Comparison of ENCODE assay signal across 8 mouse cellular contexts in genomic region chr19:47438445-47438844, GRCm38 (mm10). TPM values are rescaled to one million over a fixed set of nuclear protein-coding genes. Genes with fewer than 3 reads are reported as not detected.
A peak's percentile ranks its signal among the peaks of the same experiment; 100 is the strongest.
DNase-seq lines count a peak whose midpoint lies in the region; ATAC-seq and TF ChIP-seq lines count a peak whose summit lies in the region.

No protein-coding gene starts in this region.

- H3K36me3 ChIP-seq in embryonic facial prominence, embryonic 14.5 days (ENCODE audit: control insufficient read depth, insufficient read depth, low read length), result 0 out of 2 replicates have a peak, but pooled peaks cover 7% of the 10 kb centered on the region
- peaks cover 6% of the 10 kb centered on the region; the same call in 1 of the 2 replicates for H3K36me3 ChIP-seq in heart, embryonic 12.5 days
- no peaks in the 10 kb centered on the region for H3K36me3 ChIP-seq in lung, postnatal 0 days (ENCODE audit: insufficient read depth, low read length)

- no peak overlapping the region for H3K4me2 ChIP-seq in embryonic facial prominence, embryonic 14.5 days (ENCODE audit: low read depth, low read length)
- 0 out of 2 replicates have a peak overlapping the region, but pooled peaks have one; percentile 9 for H3K4me2 ChIP-seq in heart, embryonic 12.5 days
- no peak overlapping the region for H3K4me2 ChIP-seq in lung, postnatal 0 days (replicated peaks; ENCODE audit: low read depth, low read length)

- H3K9ac ChIP-seq in embryonic facial prominence, embryonic 14.5 days (ENCODE audit: low read depth, low read length), result no peak overlapping the region
- no peak overlapping the region for H3K9ac ChIP-seq in heart, embryonic 12.5 days
- H3K9ac ChIP-seq in lung, postnatal 0 days (replicated peaks; ENCODE audit: low read depth), result no peak overlapping the region

- H3K27ac ChIP-seq in embryonic facial prominence, embryonic 14.5 days (replicated peaks; ENCODE audit: low read depth, low read length), result peak overlapping the region; percentile 44
- H3K27ac ChIP-seq in heart, embryonic 12.5 days (ENCODE audit: poor library complexity, severe bottlenecking), result peak overlapping the region; percentile 67
- H3K27ac ChIP-seq in lung, postnatal 0 days (ENCODE audit: low read length), result no peak overlapping the region

- TF ChIP-seq CTCF in lung, postnatal 0 days (IDR thresholded peaks at IDR 0.05), result no peak

- intact Hi-C loops in left cerebral cortex, postnatal 4 days (cut with DNase I), result no loop called here
- intact Hi-C loops in left cerebral cortex, postnatal 36 days (cut with DNase I), result no loop called here

- H3K27me3 ChIP-seq in embryonic facial prominence, embryonic 14.5 days (replicated peaks; ENCODE audit: control insufficient read depth, insufficient read depth, low read length), result no peaks in the 10 kb centered on the region
- no peaks in the 10 kb centered on the region for H3K27me3 ChIP-seq in heart, embryonic 12.5 days (replicated peaks)
- no peaks in the 10 kb centered on the region for H3K27me3 ChIP-seq in lung, postnatal 0 days (replicated peaks; ENCODE audit: insufficient read depth, low read length)

- TF ChIP-seq EP300 in lung, postnatal 0 days (IDR thresholded peaks at IDR 0.05), result no peak

- H3K4me3 ChIP-seq in embryonic facial prominence, embryonic 14.5 days (ENCODE audit: low read depth, low read length), result no peak overlapping the region
- H3K4me3 ChIP-seq in heart, embryonic 12.5 days, result no peak overlapping the region
- no peak overlapping the region for H3K4me3 ChIP-seq in lung, postnatal 0 days (ENCODE audit: low read depth, low read length)

- DNase-seq in left cerebral cortex, postnatal 4 days, result peak; percentile 86
- no peak for DNase-seq in left cerebral cortex, postnatal 36 days (ENCODE audit: low spot score in 2 of 2)
- DNase-seq in embryonic facial prominence, embryonic 14.5 days (ENCODE audit: low spot score), result peak; percentile 94
- peak; percentile 69 for DNase-seq in lung, postnatal 0 days (ENCODE audit: low spot score)
- DNase-seq in frontal cortex, postnatal 25 days (ENCODE audit: low spot score in 2 of 2), result no peak
- no peak for DNase-seq in layer of hippocampus, adult 8-10 months (ENCODE audit: low spot score in 2 of 2)

- no peaks in the 10 kb centered on the region for H3K9me3 ChIP-seq in embryonic facial prominence, embryonic 14.5 days (ENCODE audit: control insufficient read depth, low read length)
- no peaks in the 10 kb centered on the region for H3K9me3 ChIP-seq in heart, embryonic 12.5 days (replicated peaks)
- H3K9me3 ChIP-seq in lung, postnatal 0 days (ENCODE audit: low read length), result no peaks in the 10 kb centered on the region

- peak; percentile 79 for ATAC-seq in embryonic facial prominence, embryonic 14.5 days (ENCODE audit: low read depth)
- ATAC-seq in heart, embryonic 12.5 days (ENCODE audit: insufficient number of reproducible peaks, low FRiP score), result peak; percentile 46
- peak; percentile 66 for ATAC-seq in lung, postnatal 0 days
- ATAC-seq in erythroblast, adult 5-6 weeks (replicated peaks; ENCODE audit: low FRiP score, poor library complexity, severe bottlenecking), result no peak

- peaks cover 42% of the 10 kb centered on the region for H3K4me1 ChIP-seq in embryonic facial prominence, embryonic 14.5 days (ENCODE audit: control insufficient read depth, insufficient read depth, low read length)
- H3K4me1 ChIP-seq in heart, embryonic 12.5 days (replicated peaks), result peaks cover 66% of the 10 kb centered on the region
- H3K4me1 ChIP-seq in lung, postnatal 0 days (ENCODE audit: insufficient read depth, low read depth, low read length), result peaks cover 8% of the 10 kb centered on the region

- WGBS in embryonic facial prominence, embryonic 14.5 days, result 46% methylated on average over 5 of the region's 5 CpGs
- WGBS in heart, embryonic 12.5 days, result 33% methylated on average over 5 of the region's 5 CpGs
- 19% methylated on average over 5 of the region's 5 CpGs for WGBS in lung, postnatal 0 days

RNA-seq across cellular contexts. Expression of gene Sh3pxd2a, which starts 25.8 kb away (rescaled TPM):
- total RNA-seq in left cerebral cortex, postnatal 4 days (2021), result 10 to 100 TPM; 25.0 to 25.1 TPM
- total RNA-seq in left cerebral cortex, postnatal 36 days (2021), result 10 to 100 TPM; 27.9 to 36.1 TPM
- 19.5 and 20.3 TPM in 2 replicates for polyA plus RNA-seq in embryonic facial prominence, embryonic 14.5 days (2014; fragmentation: Nextera tagmentation; extraction: Ambion mirVana)
- polyA plus RNA-seq in heart, embryonic 12.5 days (2016; fragmentation: Nextera tagmentation; extraction: Ambion mirVana), result 6.2 TPM in 2 replicates
- polyA plus RNA-seq in lung, postnatal 0 days (2015; fragmentation: Nextera tagmentation; extraction: Ambion mirVana), result 5.6 and 6.4 TPM in 2 replicates
- 10 to 100 TPM; 31.8 to 34.5 (median 32.9) TPM for total RNA-seq in layer of hippocampus, adult 8-10 months (2022)
- 0.19 and 1.5 TPM in 2 replicates for total RNA-seq in erythroblast, adult 5-6 weeks (2015; ENCODE audit: low replicate concordance)
- 1.1 and 1.4 TPM in 2 replicates for total RNA-seq in erythroblast, adult 5-6 weeks (2017; ENCODE audit: low replicate concordance)

Comparison
In these comparisons a context has a peak if more than half of its experiments do, and no peak if none do; other contexts are left out.
1. DNase-seq: peak in left cerebral cortex, postnatal 4 days (single experiment), embryonic facial prominence, embryonic 14.5 days (single experiment) and lung, postnatal 0 days (single experiment); none in left cerebral cortex, postnatal 36 days (0 of 2), frontal cortex, postnatal 25 days (0 of 2) and layer of hippocampus, adult 8-10 months (0 of 2).
2. RNA of gene Sh3pxd2a, which starts 25.8 kb away (total RNA-seq): 27.9 to 36.1 TPM in left cerebral cortex, postnatal 36 days, 31.8 to 34.5 TPM in layer of hippocampus, adult 8-10 months and 25.0 to 25.1 TPM in left cerebral cortex, postnatal 4 days; 0.19 to 1.5 TPM in erythroblast, adult 5-6 weeks; every median in the first group is over 10 times any median in the second.